Mouse (Mus musculus): ENCODE measurements around the gene 1700013H16Rik.

DNA sequence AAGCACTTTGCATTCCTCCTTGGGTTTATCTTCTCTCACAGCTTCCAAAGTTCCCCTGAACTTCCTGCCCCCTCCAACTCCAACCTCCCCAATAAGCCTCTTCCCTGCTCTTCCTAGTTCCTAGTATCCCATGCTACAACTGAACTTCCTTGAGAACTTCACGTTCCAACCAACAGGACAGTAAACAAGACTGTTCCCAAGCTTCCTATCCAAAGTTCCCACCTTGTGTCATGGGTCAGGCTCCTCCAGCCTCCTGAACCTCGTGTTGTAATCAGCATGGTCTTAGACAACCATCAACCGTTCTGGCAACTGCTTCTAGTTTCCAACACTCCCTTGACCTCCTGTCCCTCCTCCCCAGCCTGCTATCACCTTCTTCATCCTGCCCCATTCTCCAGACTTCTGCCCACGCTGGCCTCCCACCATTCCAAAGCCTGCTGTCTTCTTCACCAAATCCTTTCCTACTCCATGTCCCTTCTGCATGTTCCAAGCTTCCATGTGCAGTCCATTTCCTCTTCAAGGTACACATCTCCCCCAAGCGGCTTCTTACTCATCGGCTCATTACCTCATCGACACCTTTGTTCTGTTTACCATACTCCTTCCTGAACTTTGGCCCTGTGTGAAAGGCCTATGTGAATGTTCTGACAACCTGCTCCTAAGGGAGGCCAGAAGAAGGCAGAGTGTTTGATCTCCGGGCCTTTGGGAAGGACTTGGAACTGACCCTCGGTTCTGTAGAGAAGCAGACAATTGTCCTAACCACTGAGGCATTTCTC, 63.4 kb downstream of the 1700013H16Rik start:
- no peak for TF ChIP-seq POLR2A (IDR thresholded peaks at IDR 0.05; ENCODE audit: low read depth, low read length)
- TF ChIP-seq CTCF (IDR thresholded peaks at IDR 0.05; ENCODE audit: borderline replicate concordance, insufficient read depth, low read length): no peak
